Mouse (Mus musculus) left cerebral cortex, postnatal 4 days (tissue): ENCODE results near the gene Wdr90. TPM values are rescaled to one million over a fixed set of nuclear protein-coding genes. Genes with fewer than 3 reads are reported as not detected.

Source experiments
- DNase-seq: peaks from one replicate; pipeline ENCODE4 v3.0.0-alpha.2; 2022
- intact Hi-C: fragments of 180-260 bp; cut with DNase I; formaldehyde crosslinking; loops from one replicate; pipeline ENCODE4 v1.15.1; 2025
- total RNA-seq, 2 experiments: library from RNA; stranded (reverse); gene quantifications; 2 replicates each; pipeline ENCODE4 v1.2.3; 2021

Gene Wdr90
- total RNA-seq, 2 experiments from 2014 or later = 37.4 to 39.4 TPM

DNA sequence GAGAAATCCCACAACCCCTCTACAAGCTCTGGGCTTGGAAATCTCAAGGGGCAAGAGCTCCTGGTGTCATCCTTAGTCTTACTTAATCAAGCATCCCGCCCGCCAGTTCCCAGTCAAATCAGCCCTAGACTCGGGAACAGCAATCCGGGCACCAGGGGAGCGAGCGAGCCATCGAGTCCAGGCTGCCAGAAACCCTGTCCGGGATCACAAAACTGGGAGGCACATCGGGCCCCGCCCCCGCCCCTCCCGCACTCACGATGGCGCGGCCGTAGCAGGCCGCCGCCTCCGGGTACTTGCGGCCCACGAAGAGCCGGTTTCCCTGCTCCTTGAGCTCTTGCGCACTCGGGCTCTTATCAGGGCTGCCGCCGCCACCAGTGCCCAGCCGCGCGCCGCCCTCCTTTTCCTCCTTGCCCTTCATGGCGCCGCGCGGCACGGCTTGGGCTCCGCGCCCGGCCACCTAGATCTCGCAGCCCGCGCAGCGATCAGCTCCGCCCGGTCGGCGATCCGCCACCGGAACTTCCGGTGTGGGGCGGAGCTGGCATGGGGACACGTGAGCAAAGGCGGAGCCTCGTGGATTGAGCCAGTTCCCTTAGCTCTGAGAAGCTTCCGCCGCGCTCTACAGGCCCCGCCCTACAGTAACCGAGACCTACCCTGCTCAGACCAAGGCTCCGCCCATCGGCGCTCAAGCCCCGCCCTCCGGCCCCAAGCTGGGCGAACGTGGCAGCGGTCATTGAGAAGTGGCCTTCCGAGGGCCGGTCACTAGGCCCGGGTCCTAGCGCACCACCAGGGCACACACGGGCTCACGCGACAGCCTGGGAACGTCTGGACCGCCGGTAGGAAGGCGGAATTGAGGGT lies 28.6 kb downstream of the Wdr90 start:
- intact Hi-C loops = no loop called here

DNA sequence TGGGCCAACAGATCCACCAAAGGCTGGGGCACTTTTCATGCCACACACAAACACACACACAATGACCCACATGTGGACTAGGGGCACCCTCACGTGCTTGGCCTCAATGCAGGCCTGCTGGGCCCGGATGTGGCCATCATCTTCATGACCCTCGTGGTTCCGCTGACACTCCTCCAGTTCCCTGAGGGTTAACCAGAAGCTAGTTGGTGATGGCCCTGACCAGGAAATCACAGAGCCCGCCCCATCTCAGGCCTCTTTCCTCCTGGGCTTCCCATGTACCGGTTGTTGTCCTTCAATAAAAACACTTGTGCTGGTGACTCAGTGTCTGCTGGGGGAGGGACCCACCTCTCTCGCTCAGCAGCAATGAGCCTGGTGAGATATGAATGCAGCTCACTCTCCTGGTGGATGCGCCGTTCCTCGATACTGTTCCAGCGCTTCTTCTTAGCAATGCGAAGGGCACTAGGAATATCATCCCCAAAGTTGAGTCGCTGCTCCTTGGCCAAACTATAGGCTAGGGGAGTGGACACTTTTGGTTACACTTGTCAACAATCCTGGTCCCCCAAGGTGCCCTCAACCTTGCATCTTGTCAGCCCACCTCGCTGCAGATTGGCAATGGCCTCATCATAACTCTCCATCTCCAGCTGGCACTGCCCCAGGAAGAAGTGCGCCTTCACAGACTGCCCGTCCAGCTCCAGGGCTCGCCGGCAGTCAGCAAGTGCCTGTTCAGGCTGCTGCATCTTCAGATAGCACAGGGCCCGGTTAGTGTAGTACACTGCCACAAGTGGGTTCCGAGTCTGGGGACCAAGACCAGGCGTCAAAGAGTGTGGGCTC lies 29.6 kb downstream of the Wdr90 start:
- no peak for DNase-seq
- intact Hi-C loops = no loop called here

More for the DNA sequence above, 28.6 kb downstream of the Wdr90 start:
- peak; percentile 99 for DNase-seq

DNA sequence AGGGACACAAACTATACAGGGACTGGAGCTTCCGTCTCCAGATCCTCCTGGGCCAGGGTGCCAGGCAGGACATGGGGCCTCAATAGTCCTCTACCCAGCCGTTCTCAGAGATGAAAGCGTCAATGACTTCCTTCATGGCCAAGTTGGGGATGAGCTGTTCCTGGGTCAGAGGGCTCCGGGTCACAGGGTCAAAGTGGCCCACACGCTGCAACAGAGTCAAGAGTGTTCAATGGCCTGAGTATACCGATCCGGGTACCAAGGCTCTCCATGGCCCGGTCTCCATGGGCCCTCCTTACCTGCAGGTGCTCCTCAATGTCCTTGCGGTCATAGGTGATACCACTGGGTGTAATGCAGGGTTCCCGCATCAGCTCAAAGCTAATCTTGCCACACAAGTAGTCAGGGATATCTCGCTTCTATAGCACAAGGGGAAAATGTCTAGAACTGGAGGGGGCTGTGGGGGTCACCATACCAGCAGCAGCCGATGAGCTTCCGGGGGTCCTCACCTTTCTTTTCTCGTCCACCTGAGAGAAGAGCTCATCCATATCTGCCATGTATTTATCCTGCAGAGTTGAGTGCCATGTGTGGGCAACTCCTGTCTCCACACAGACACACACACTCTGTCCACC lies 30.4 kb downstream of the Wdr90 start:
- intact Hi-C loops = no loop called here
- no peak for DNase-seq

DNA sequence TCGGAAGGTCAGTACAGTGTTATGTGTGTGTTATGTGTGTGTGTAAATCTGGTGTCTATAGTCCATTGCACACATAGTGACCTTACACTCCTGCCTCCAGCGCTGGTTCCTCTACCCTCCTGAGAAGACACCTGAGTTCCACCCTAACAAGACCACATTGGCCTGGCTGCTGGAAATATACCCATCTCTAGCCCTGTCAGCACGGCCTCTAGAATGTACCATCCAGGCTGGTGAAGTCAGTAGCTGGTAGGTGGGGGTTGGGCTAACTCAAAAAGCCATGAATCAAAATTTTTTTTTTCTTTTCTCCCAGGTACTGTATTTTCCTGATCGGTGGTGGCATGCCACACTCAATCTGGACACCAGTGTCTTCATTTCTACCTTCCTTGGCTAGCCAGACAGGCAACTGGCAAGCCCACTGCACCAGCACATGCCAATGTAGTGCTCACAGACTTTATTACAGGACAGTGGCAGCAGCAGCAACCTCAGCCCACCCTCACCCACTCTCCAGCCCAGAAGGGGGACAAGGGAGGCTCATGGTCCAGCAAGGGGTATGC lies 31.0 kb downstream of the Wdr90 start:
- intact Hi-C loops = no loop called here
- no peak for DNase-seq

DNA sequence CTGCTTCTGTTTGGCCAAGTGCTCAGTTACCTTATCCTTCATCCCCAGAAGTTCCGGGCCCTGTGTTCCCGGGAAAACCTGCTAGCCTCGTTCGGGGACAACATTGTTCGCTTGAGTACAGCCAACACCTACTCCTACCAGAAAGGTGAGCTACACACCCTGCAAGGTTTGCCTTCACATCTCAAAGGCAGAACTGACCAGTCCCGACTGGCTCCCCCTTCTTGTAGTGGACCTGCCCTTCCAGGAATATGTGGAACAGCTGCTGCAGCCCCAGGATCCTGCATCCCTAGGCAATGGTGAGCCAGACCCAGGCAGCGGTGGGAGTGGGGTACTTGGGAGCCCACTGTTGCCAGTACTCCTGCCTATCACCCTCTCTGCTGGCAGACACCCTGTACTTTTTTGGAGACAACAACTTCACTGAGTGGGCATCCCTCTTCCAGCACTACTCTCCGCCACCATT lies 31.7 kb downstream of the Wdr90 start:
- no peak for DNase-seq
- intact Hi-C loops = no loop called here

DNA sequence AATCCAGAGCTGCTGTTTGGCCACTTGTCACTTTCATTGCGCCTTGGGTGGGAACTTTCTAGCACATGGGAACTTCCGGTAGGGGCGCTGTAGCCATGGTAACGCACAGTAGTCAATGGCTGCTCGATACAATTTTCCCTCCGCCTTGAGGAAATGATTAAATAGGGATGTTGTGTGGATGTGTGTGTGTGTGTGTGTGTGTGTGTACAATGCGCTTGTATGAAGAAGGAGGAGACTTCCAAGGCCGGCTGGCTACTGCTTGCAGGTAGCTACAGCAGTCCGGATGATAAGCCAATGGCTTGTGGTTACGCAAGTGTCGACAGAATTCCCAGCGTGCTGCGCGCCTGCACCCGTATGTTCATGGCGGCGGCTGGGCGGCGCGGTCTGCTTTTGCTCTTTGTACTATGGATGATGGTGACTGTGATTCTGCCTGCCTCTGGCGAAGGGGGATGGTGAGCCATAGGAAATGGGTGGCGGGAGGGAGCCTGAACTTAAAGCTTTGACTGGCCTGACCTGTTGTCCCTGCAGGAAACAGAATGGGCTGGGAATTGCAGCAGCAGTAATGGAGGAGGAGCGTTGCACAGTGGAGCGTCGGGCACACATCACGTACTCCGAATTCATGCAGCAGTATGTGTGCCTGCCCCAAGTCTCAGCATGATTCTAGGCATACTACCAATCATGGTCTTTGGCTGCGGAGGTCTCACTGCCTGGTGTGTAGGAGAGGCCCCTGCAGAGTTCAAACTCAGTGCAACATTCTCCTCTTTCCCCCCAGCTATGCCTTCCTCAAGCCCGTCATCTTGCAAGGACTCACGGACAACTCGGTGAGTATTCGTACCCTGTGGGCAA lies 32.4 kb downstream of the Wdr90 start, which contains the start of gene Jmjd8:
Jmjd8 (plus strand) TSS at position 156 of the 846 bp plus-strand sequence.
- DNase-seq = peak; percentile 83
- intact Hi-C loops = no loop called here

DNA sequence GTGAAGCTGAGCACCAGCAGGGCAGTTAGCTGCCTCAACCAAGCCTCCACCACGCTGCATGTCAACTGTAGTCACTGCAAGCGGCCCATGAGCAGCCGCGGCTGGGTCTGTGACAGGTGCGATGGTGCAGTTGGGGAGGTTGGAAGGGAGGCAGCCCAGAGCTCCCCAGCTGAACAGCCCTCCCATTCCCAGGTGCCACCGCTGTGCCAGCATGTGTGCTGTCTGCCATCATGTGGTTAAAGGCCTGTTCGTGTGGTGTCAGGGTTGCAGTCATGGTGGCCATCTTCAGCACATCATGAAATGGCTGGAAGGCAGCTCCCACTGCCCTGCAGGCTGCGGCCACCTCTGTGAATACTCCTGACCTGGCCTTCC lies 33.1 kb downstream of the Wdr90 start:
- no peak for DNase-seq
- intact Hi-C loops = no loop called here

DNA sequence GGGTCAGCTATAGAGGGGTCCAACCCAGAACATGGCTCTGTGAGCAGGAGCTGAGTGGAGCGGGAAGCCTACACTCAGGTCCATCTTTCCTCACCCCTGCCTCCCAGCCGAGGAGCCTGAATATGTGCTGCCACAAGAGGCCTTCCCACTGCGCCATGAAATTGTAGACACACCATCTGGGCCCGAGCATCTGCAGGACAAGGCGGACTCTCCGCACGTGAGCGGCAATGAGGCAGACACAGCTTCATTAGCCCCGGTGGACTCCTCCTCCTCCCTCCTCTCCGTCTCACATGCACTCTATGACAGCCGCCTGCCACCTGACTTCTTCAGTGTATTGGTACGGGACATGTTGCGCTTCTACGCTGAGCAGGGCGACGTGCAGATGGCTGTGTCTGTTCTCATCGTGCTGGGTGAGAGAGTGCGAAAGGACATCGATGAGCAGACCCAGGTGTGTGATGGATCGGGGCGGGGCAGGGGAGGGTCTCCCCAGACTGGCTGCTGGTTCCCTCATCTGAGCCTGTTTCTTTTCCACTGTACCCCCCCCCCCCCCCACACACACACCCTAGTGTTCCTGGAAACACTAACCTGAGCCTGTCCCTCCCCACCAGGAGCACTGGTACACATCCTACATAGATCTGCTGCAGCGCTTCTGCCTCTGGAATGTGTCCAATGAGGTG lies 33.6 kb downstream of the Wdr90 start:
- no peak for DNase-seq
- intact Hi-C loops = no loop called here

DNA sequence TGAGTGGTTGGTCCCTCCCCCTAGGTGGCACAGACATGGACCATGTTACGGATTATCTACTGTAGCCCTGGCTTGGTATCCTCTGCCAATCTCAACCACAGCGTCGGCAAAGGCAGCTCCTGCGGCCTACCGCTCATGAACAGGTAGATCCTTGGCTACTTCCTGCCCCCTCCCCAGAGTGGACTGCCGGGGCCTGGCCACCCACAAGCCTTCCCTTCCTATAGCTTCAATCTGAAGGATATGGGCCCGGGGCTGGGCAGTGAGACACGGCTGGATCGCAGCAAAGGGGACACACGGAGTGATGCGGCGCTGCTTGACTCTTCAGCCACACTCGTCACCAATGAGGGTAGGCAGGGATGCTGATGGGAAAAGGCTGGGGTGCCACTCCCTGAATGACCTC lies 34.3 kb downstream of the Wdr90 start:
- DNase-seq = no peak
- intact Hi-C loops = no loop called here

DNA sequence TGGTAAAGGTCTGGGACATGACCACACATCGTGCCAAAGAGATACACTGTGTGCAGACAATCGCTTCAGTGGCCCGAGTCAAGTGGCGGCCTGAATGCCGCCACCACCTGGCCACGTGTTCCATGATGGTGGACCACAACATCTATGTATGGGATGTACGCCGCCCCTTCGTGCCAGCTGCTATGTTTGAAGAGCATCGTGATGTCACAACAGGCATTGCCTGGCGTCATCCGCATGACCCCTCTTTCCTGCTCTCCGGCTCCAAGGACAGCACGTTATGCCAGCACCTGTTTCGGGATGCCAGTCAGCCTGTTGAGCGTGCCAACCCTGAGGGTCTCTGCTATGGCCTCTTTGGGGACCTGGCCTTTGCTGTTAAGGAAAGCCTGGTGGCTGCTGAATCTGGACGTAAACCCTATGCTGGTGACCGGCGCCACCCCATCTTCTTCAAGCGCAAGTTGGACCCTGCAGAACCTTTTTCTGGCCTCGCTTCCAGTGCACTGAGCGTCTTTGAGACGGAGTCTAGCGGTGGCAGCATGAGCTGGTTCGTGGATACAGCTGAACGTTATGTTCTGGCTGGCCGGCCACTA lies 35.2 kb downstream of the Wdr90 start:
- intact Hi-C loops = no loop called here
- DNase-seq = no peak

DNA sequence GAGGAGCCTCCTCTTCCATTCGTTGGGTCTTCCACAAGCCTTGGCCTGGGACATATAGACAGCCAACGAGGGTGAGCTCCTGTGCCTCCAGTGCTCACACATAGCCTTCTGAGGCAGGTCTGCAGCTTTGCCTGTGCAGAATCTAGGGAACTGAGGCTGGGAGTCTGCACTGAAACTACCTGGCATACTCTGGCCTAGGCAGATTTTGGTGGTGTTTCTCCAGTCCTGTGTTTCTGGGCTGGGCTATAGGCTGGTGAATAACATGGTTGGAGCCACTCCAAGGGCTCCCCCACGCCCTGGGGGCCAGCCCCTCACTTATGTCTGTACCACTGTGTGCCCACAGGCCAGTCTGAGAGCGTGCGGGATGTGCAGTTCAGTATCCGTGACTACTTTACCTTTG lies 36.0 kb downstream of the Wdr90 start:
- intact Hi-C loops = no loop called here
- DNase-seq = no peak

DNA sequence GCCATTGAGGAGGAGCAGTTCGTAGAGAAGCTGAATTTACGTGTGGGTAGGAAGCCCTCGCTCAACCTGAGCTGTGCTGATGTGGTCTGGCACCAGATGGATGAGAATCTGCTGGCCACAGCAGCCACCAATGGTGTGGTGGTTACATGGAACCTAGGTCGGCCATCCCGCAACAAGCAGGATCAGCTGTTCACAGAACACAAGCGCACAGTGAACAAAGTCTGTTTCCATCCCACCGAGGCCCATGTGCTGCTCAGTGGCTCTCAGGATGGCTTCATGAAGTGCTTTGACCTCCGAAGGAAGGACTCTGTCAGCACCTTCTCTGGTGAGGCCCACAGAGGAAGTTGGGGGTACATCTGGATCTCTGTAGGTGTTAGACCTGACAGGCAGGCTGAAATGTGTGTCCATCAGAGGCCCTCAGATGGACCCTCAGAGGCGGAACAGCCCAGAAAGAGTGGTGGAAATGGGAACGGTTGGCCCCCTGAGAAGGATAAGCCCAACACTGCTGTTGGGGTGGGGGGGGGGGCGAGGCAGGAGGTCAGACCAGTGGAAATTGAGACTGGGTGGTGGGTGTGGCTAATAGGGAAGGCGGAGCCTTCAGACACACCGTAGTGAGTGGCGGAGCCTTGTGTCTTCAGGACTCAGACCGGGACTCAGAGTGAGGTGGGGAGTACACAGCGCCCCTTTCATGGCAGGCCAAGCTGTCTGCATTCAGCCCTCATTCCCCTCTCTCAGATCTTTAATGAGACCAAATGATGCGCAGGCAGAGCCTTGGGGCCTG lies 36.7 kb downstream of the Wdr90 start:
- intact Hi-C loops = no loop called here
- no peak for DNase-seq

DNA sequence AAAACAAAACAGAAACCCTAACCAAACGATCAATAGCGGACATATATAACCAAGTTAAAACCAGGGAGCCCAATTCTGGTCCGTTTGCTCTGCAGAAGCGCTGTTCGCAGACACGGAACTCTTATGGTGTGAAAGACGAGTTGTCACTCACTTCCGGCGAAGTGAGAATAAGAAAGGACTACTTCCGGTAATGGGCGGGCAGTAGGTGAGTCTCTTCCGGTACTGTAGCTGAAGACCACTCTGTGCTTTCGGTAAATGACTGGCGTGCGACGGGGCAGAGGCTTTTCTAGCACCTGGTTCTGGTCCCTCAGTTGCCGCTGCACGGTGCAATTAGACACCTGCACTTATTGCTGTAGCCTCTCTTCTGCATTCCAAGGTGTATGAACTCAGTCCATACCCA lies 37.8 kb downstream of the Wdr90 start, which contains the start of gene Wdr24:
Wdr24 (plus strand) TSS at position 176 of the 400 bp plus-strand sequence.
- intact Hi-C loops = no loop called here
- DNase-seq = peak; percentile 72

DNA sequence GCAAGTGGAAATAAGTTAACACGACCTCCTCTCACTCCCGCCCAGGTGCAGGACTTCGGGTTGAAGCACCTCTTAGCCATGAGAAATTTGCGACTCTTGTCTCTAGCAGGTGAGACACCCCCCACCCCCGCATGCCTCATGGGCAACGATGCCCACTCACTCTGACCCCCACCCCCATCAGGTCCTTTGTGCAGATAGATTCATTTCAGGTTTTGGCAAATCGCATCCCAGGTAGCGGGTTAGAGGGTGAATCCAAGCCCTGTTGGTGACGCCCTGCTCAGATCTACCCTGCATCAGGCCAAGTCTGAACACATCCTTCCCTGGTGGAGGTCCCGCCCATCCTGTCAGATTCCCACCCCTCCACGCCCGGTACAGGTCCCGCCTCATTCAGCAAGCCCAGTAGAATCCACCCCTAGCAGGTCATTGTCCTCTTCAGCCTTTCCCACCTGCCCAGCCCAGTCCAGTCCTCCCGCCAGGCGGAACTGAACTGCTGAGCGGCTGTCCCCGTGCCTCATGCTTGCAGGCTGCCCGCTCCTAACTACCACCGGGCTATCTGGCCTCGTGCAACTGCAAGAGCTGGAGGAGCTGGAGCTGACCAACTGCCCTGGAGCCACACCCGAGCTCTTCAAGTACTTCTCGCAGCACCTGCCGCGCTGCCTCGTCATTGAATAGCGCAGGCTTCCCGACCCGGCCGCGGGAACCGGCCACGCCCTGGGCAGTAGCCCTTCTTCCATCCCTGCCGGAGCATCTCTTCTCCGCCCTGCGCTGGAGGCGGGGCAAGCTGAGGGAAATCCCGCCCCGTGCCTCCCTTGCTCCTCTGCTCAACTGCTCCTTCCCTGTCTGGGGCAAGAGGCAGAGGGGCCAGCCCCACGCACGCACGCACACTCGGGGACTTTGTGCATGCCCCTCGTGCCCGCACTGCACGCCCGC lies 42.2 kb downstream of the Wdr90 start:
- intact Hi-C loops = no loop called here
- DNase-seq = no peak

DNA sequence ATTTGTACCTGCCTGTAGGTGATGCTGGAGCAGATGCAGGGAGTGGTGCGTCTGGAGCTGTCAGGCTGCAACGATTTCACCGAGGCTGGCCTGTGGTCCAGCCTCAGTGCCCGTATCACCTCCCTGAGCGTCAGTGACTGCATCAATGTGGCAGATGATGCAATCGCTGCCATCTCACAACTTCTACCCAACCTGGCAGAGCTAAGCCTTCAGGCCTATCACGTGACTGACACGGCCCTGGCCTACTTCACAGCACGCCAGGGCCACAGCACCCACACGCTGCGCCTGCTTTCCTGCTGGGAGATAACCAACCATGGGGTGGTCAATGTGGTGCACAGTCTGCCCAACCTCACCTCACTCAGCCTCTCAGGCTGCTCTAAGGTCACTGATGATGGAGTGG lies 43.6 kb downstream of the Wdr90 start:
- intact Hi-C loops = no loop called here
- DNase-seq = no peak

DNA sequence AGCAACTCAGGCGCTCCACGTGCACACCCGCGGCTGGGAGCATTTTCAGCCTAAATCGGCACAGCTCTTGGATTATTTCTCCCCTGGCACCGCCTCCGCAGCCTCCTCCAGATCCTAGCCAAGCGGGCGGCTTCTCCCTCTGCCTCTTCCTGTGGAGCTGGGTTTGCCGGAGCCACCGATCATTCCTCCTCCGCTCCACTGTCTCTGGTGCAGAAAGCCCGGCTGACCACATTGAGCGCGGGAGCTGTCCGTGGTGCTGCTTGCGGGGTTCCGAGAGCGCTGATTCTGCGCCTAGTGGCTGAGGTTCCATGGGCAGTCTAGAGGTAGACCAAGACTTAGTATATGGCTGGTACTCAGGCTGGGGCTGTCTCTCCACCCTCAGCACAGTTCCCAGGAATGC lies 47.8 kb downstream of the Wdr90 start:
- intact Hi-C loops = no loop called here
- peak; percentile 70 for DNase-seq

DNA sequence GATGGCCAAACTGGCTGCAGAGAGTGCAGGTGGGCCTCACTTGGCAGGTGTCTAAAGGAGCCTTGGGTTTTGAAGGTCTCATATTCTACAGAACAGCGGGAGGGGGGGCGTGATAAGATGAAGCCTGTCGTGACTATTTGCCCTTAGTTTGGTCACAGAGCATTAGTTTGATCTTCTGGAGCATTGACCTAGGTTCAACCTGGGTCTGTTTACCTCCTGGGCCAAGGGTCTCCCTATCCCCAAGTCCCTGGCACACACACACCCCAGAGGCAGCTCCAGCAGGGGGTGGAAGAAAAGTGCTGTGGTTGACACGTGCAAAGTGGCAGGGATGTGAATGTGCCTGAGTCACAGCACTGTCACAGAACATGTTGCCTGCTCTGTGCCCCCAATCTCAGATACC lies 50.4 kb downstream of the Wdr90 start:
- no peak for DNase-seq
- intact Hi-C loops = no loop called here
